Mouse (Mus musculus) limb, embryonic 13.5 days (tissue): ENCODE measurements around the gene Olfr971. TPM values are rescaled to one million over a fixed set of nuclear protein-coding genes. Genes with fewer than 3 reads are reported as not detected.
"Not testable (repeated sequence)": the region's sequence is repeated elsewhere in the genome, so short reads cannot be mapped to it uniquely, and the experiment has no call there.

ENCODE experiments used
- ATAC-seq: fragments of 200-750 bp; cut with Nextera tagmentation; 2 replicates; pipeline ENCODE4 v1.8.0; 2017; ENCODE audit warnings: low read depth, moderate number of reproducible peaks, moderate TSS enrichment; ENCODE audit not compliant: low FRiP score
- H3K27ac ChIP-seq: fragments of 300-500 bp; sonication (generic); 2 replicates; pipeline ENCODE4 v1.5.1; 2015; ENCODE audit warnings: inconsistent platforms, mild to moderate bottlenecking, moderate library complexity
- H3K27me3 ChIP-seq: fragments of 300-500 bp; sonication (generic); 2 replicates; pipeline ENCODE4 v1.6.1; 2015; ENCODE audit warnings: mild to moderate bottlenecking, inconsistent platforms
- H3K36me3 ChIP-seq: fragments of 300-500 bp; sonication (generic); 2 replicates; pipeline ENCODE4 v1.6.1; 2015; ENCODE audit warnings: inconsistent platforms, mild to moderate bottlenecking, moderate library complexity
- H3K4me1 ChIP-seq: fragments of 300-500 bp; sonication (generic); 2 replicates; pipeline ENCODE4 v1.6.1; 2015; ENCODE audit warnings: inconsistent platforms
- H3K4me2 ChIP-seq: fragments of 300-500 bp; sonication (generic); replicated peaks from 2 replicates; pipeline ENCODE4 v1.6.1; 2015; ENCODE audit warnings: inconsistent platforms, mild to moderate bottlenecking, moderate library complexity
- H3K4me3 ChIP-seq: fragments of 300-500 bp; sonication (generic); 2 replicates; pipeline ENCODE4 v1.5.1; 2015; ENCODE audit warnings: moderate library complexity, mild to moderate bottlenecking, inconsistent platforms
- H3K9ac ChIP-seq: fragments of 300-500 bp; sonication (generic); 2 replicates; pipeline ENCODE4 v1.6.1; 2015; ENCODE audit warnings: mild to moderate bottlenecking, inconsistent platforms
- H3K9me3 ChIP-seq: fragments of 300-500 bp; sonication (generic); 2 replicates; pipeline ENCODE4 v1.6.1; 2016; ENCODE audit warnings: inconsistent platforms
- WGBS: fragments of 180-500 bp; shearing (Covaris S2); methylation state at CpG from one replicate; pipeline ENCODE4 v1.1.7; 2015; 5-methylcytosine and 5-hydroxymethylcytosine counted together
- polyA plus RNA-seq: library from polyadenylated mRNA; unstranded; fragments of >200 nt; fragmentation: Nextera tagmentation; extraction: Ambion mirVana; gene quantifications from 2 replicates; pipeline ENCODE4 v1.2.1, GENCODE M21; 2015

Olfr971 gene
- polyA plus RNA-seq: not detected in 2 replicates

DNA sequence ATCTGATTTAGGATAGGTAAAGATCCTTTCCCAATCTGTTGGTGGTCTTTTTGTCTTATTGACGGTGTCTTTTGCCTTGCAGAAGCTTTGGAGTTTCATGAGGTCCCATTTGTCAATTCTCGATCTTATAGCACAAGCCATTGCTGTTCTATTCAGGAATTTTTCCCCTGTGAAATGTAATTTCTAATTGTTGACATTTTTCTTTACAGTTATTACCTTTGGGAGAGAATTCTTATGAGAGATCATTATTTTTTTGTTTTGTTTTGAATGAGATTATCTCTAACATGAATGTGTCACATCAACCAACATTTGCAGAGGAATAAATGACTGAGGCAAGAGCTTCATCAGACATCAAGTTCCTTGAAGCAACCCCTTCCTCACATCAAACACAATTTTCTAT, at the start of gene Olfr971:
TSS of gene Olfr971 (plus strand) at position 301 of the 400 bp plus-strand sequence.
- H3K27ac ChIP-seq, H3K9me3 ChIP-seq, H3K4me3 ChIP-seq, H3K4me2 ChIP-seq, H3K9ac ChIP-seq, H3K36me3 ChIP-seq, H3K4me1 ChIP-seq, ATAC-seq, H3K27me3 ChIP-seq: not testable (repeated sequence)
- 83% methylated on average over 2 of the region's 2 CpGs for WGBS

- no peaks in the 10 kb centered on the region for H3K4me1 ChIP-seq
- H3K27ac ChIP-seq: no peak within 1 kb of the TSS
- H3K36me3 ChIP-seq: no peaks in the 10 kb centered on the region
- H3K4me2 ChIP-seq: no peak within 1 kb of the TSS
- ATAC-seq: no peak
- H3K27me3 ChIP-seq: no peaks in the 10 kb centered on the region
- no peak within 1 kb of the TSS for H3K4me3 ChIP-seq
- no peaks in the 10 kb centered on the region for H3K9me3 ChIP-seq
- WGBS: 48% methylated on average over 2 of the region's 2 CpGs
- no peak within 1 kb of the TSS for H3K9ac ChIP-seq
Observed at GRCm38 (mm10) chr9:39790558-39790957, 46.1 kb upstream of the Olfr971 start, which contains the start of gene Olfr969. Gene Olfr969, plus strand, starts transcription at chr9:39790945.

DNA sequence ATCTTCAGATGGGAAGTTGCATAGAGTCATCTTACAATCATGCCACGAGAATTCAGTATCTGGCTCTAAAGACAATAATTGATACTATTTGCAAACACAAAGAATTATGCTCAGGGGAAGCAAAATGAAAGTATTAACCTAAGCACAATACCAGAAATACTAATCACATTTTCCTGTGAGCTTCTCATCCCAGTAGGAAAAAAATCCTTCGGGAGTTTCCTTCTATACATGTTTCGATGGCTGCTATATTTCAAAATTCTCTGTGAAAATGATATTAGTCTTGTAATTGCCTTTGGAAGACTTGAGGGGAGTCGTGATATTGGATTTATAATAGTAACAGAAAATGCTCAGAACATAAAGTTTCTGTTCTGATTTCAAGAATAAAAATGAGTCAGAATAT, 28.1 kb upstream of the Olfr971 start, which contains the start of gene Olfr970:
TSS of gene Olfr970 (plus strand) at position 301 of the 400 bp plus-strand sequence.
- Histone ChIP-seq H3K9ac (no peak within 1 kb of the TSS), H3K4me3 (no peak within 1 kb of the TSS), H3K9me3 (no peaks in the 10 kb centered on the region), H3K27ac (no peak within 1 kb of the TSS), H3K27me3 (no peaks in the 10 kb centered on the region), H3K4me2 (no peak within 1 kb of the TSS), H3K4me1 (no peaks in the 10 kb centered on the region), H3K36me3 (no peaks in the 10 kb centered on the region)
- ATAC-seq: no peak
- 75% methylated on average over 4 of the region's 4 CpGs for WGBS

DNA sequence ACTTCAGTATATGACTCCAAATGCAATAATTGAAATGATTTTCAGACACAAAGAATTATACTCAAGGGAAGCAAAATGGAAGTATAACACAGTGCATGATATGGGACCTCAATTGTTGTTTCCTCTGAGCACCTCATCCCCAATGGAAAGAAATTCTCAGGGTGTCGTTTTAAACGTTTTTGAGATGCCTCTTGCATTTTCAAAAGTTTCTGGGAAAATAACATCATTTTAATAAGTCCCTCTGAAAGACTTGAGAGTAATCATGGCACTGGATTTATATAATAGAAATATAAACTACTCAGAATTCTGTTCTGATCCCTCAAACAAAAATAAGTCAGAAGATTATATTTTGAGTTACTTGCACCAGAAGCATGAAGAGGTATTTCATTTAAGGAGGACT, 29.4 kb downstream of the Olfr971 start, which contains the start of gene Olfr972:
TSS of gene Olfr972 (plus strand) at position 301 of the 400 bp plus-strand sequence.
- ATAC-seq: no peak
- no peak within 1 kb of the TSS for H3K27ac ChIP-seq
- H3K4me3 ChIP-seq: no peak within 1 kb of the TSS
- H3K9ac ChIP-seq: no peak within 1 kb of the TSS
- H3K9me3 ChIP-seq: no peaks in the 10 kb centered on the region
- no peaks in the 10 kb centered on the region for H3K27me3 ChIP-seq
- no peak within 1 kb of the TSS for H3K4me2 ChIP-seq
- no peaks in the 10 kb centered on the region for H3K4me1 ChIP-seq
- 67% methylated on average over 2 of the region's 2 CpGs for WGBS
- H3K36me3 ChIP-seq: no peaks in the 10 kb centered on the region

GRCm38 (mm10) chr9:39871986-39872385, 35.3 kb downstream of the Olfr971 start:
- not testable (repeated sequence) for H3K27ac ChIP-seq, H3K4me1 ChIP-seq, H3K27me3 ChIP-seq, ATAC-seq, H3K4me2 ChIP-seq, H3K9me3 ChIP-seq, H3K9ac ChIP-seq, H3K4me3 ChIP-seq, H3K36me3 ChIP-seq
- WGBS: 69% methylated on average over 1 of the region's 1 CpGs

- H3K9me3 ChIP-seq, ATAC-seq, H3K4me1 ChIP-seq, H3K36me3 ChIP-seq, H3K4me3 ChIP-seq, H3K27me3 ChIP-seq, H3K27ac ChIP-seq, H3K4me2 ChIP-seq, H3K9ac ChIP-seq: not testable (repeated sequence)
- WGBS: no CpG with 5 or more reads among the region's 4 CpGs
Observed at GRCm38 (mm10) chr9:39877541-39878396, 41.1 kb downstream of the Olfr971 start.

Other genes with a start within 250 kb of the Olfr971 start
- gene AW551984, start 232.5 kb upstream of the Olfr971 start, polyA plus RNA-seq: 62.4 and 64.0 TPM in 2 replicates
- gene Olfr148, start 226.2 kb upstream of the Olfr971 start, polyA plus RNA-seq: not detected in 2 replicates
- gene Olfr960, start 215.5 kb upstream of the Olfr971 start, polyA plus RNA-seq: not detected in 2 replicates
- not detected in 2 replicates for gene Olfr961, start 191.8 kb upstream of the Olfr971 start, polyA plus RNA-seq
- gene Olfr963, start 169.7 kb upstream of the Olfr971 start, polyA plus RNA-seq: not detected in 2 replicates
- gene Olfr149, start 129.8 kb upstream of the Olfr971 start, polyA plus RNA-seq: not detected in 2 replicates
- gene Olfr965, start 125.5 kb upstream of the Olfr971 start, polyA plus RNA-seq: not detected in 2 replicates
- not detected in 2 replicates for gene Olfr150, start 105.9 kb upstream of the Olfr971 start, polyA plus RNA-seq
- gene Olfr967, start 90.6 kb upstream of the Olfr971 start, polyA plus RNA-seq: not detected in 2 replicates
- gene Olfr968, start 53.6 kb upstream of the Olfr971 start, polyA plus RNA-seq: not detected in 2 replicates
- not detected in 2 replicates for gene Olfr969, start 45.9 kb upstream of the Olfr971 start, polyA plus RNA-seq
- gene Olfr970, start 28.0 kb upstream of the Olfr971 start, polyA plus RNA-seq: not detected in 2 replicates
- gene Olfr972, start 29.5 kb downstream of the Olfr971 start, polyA plus RNA-seq: not detected in 2 replicates
- gene Olfr229, start 70.5 kb downstream of the Olfr971 start, polyA plus RNA-seq: not detected in 2 replicates
- gene Olfr974, start 100.6 kb downstream of the Olfr971 start, polyA plus RNA-seq: not detected in 2 replicates
- not detected in 2 replicates for gene Olfr975, start 115.2 kb downstream of the Olfr971 start, polyA plus RNA-seq
- gene Olfr976, start 124.3 kb downstream of the Olfr971 start, polyA plus RNA-seq: not detected in 2 replicates
- not detected in 2 replicates for gene Olfr978, start 155.2 kb downstream of the Olfr971 start, polyA plus RNA-seq
- not detected in 2 replicates for gene Olfr979, start 166.6 kb downstream of the Olfr971 start, polyA plus RNA-seq
- not detected in 2 replicates for gene Olfr980, start 172.7 kb downstream of the Olfr971 start, polyA plus RNA-seq
- gene Olfr981, start 184.6 kb downstream of the Olfr971 start, polyA plus RNA-seq: not detected in 2 replicates
- gene Olfr982, start 237.0 kb downstream of the Olfr971 start, polyA plus RNA-seq: not detected in 2 replicates